Mouse (Mus musculus): ENCODE results near the gene Rpe65.

The Rpe65 gene

GRCm38 (mm10) chr3:159598875-159599274 lies at the start of gene Rpe65:
Rpe65 (plus strand) TSS chr3:159599175.
- no peak for DNase-seq (ENCODE audit: low read depth)

GRCm38 (mm10) chr3:159550224-159550623 lies 48.8 kb upstream of the Rpe65 start:
- no peak for DNase-seq (ENCODE audit: low read depth)

- no peak for DNase-seq (ENCODE audit: low read depth)
These were observed 16.0 kb downstream of the Rpe65 start for GRCm38 (mm10) chr3:159614977-159615376.

- no peak for DNase-seq (ENCODE audit: low read depth)
These were observed 22.1 kb downstream of the Rpe65 start for GRCm38 (mm10) chr3:159621026-159621425.

- no peak for DNase-seq (ENCODE audit: low read depth)
These were observed 25.0 kb downstream of the Rpe65 start for GRCm38 (mm10) chr3:159624010-159624409.

GRCm38 (mm10) chr3:159660741-159661140 lies 61.8 kb downstream of the Rpe65 start:
- no peak for DNase-seq (ENCODE audit: low read depth)

- DNase-seq (ENCODE audit: low read depth): no peak
These were observed 64.4 kb downstream of the Rpe65 start for GRCm38 (mm10) chr3:159663333-159663732.

Measured in naive thymus-derived CD4-positive, alpha-beta T cell, adult 2 months (primary cell).